ENCODE assay signal across 23 mouse cellular contexts in genomic region chr5:122679881-122680280, GRCm38 (mm10). TPM values are rescaled to one million over a fixed set of nuclear protein-coding genes. Genes with fewer than 3 reads are reported as not detected.
DNase-seq lines count a peak whose midpoint lies in the region; ATAC-seq and TF ChIP-seq lines count a peak whose summit lies in the region.
"Had no signal": no experiment of that assay in that cellular context is flagged by ENCODE, and none has a peak within 500 bp of the region (broad histone marks: within the 10 kb centered on the region; RNA-seq: fewer than 3 reads in every experiment).

No protein-coding gene starts in this region.

- no peaks in the 10 kb centered on the region for H3K9me3 ChIP-seq in intestine, embryonic 16.5 days (ENCODE audit: control insufficient read depth, low read length)
- H3K9me3 ChIP-seq in heart, embryonic 12.5 days (replicated peaks): no peaks in the 10 kb centered on the region
- H3K9me3 ChIP-seq: embryonic facial prominence, embryonic 10.5 days; forebrain, embryonic 15.5 days; kidney, embryonic 15.5 days; limb, embryonic 12.5 days; neural tube, embryonic 15.5 days had no signal

- TF ChIP-seq CTCF in cerebellum, adult 2 months (IDR thresholded peaks at IDR 0.05; ENCODE audit: borderline replicate concordance, insufficient read depth, low read depth, low read length): no peak

- no peak overlapping the region for H3K4me3 ChIP-seq in cerebellum, adult 2 months (replicated peaks; ENCODE audit: insufficient read depth, low read depth, low read length)
- no peak overlapping the region for H3K4me3 ChIP-seq in intestine, embryonic 16.5 days (ENCODE audit: low read length)
- no peak overlapping the region for H3K4me3 ChIP-seq in heart, embryonic 12.5 days
- H3K4me3 ChIP-seq: embryonic facial prominence, embryonic 10.5 days; forebrain, embryonic 15.5 days; kidney, embryonic 15.5 days; limb, embryonic 12.5 days; neural tube, embryonic 15.5 days had no signal

- DNase-seq in cerebellum, adult 11 months: peak; percentile 62
- peak; percentile 63 to 88 for DNase-seq in cerebellum, adult 2 months
- DNase-seq in cerebellum, postnatal 25 days: peak; percentile 62 to 70
- peak; percentile 43 to 67 for DNase-seq in layer of hippocampus, postnatal 14 days (ENCODE audit: low spot score in 2 of 2)
- DNase-seq in neural tube, embryonic 10.5 days (ENCODE audit: extremely low spot score, low spot score): no peak
- DNase-seq: adrenal gland, postnatal 10 days; heart, postnatal 10 days; kidney, adult 11 months; kidney, postnatal 4 days; lung, postnatal 14 days; right cerebral cortex, adult 18-20 months; right cerebral cortex, postnatal 4 days; thymus, postnatal 25 days had no signal

- WGBS in cerebellum, adult 2 months: 11% methylated on average over 8 of the region's 8 CpGs
- 81% methylated on average over 8 of the region's 8 CpGs for WGBS in intestine, embryonic 16.5 days
- 74% methylated on average over 8 of the region's 8 CpGs for WGBS in heart, embryonic 12.5 days

- H3K27ac ChIP-seq in cerebellum, adult 2 months (ENCODE audit: insufficient read depth, low read length): peak overlapping the region; percentile 58
- no peak overlapping the region for H3K27ac ChIP-seq in intestine, embryonic 16.5 days (ENCODE audit: low read length)
- no peak overlapping the region for H3K27ac ChIP-seq in heart, embryonic 12.5 days (ENCODE audit: poor library complexity, severe bottlenecking)
- H3K27ac ChIP-seq: embryonic facial prominence, embryonic 10.5 days; forebrain, embryonic 15.5 days; kidney, embryonic 15.5 days; limb, embryonic 12.5 days; neural tube, embryonic 15.5 days had no signal

- no peaks in the 10 kb centered on the region for H3K27me3 ChIP-seq in cerebellum, adult 2 months (ENCODE audit: control insufficient read depth, insufficient read depth, low read length)
- H3K27me3 ChIP-seq in intestine, embryonic 16.5 days (replicated peaks; ENCODE audit: control insufficient read depth, insufficient read depth, low read length): no peaks in the 10 kb centered on the region
- no peaks in the 10 kb centered on the region for H3K27me3 ChIP-seq in heart, embryonic 12.5 days (replicated peaks)
- H3K27me3 ChIP-seq: forebrain, embryonic 15.5 days; kidney, embryonic 15.5 days; limb, embryonic 12.5 days; neural tube, embryonic 15.5 days had no signal

- no peak overlapping the region for H3K9ac ChIP-seq in intestine, embryonic 16.5 days (ENCODE audit: low read depth, low read length)
- H3K9ac ChIP-seq in heart, embryonic 12.5 days: no peak overlapping the region
- H3K9ac ChIP-seq: forebrain, embryonic 15.5 days; kidney, embryonic 15.5 days; limb, embryonic 12.5 days; neural tube, embryonic 15.5 days had no signal

- no peak for TF ChIP-seq POLR2A in cerebellum, adult 2 months (IDR thresholded peaks at IDR 0.05; ENCODE audit: borderline replicate concordance, insufficient read depth, low read length)

- H3K4me1 ChIP-seq in cerebellum, adult 2 months (ENCODE audit: control insufficient read depth, insufficient read depth, low read length): peaks cover 6% of the 10 kb centered on the region
- no peaks in the 10 kb centered on the region for H3K4me1 ChIP-seq in intestine, embryonic 16.5 days (ENCODE audit: control insufficient read depth, insufficient read depth, low read length)
- H3K4me1 ChIP-seq in heart, embryonic 12.5 days (replicated peaks): no peaks in the 10 kb centered on the region
- H3K4me1 ChIP-seq: embryonic facial prominence, embryonic 10.5 days; forebrain, embryonic 15.5 days; kidney, embryonic 15.5 days; limb, embryonic 12.5 days; neural tube, embryonic 15.5 days had no signal

- H3K4me2 ChIP-seq in intestine, embryonic 16.5 days (ENCODE audit: low read depth, low read length): no peak overlapping the region
- no peak overlapping the region for H3K4me2 ChIP-seq in heart, embryonic 12.5 days
- H3K4me2 ChIP-seq: forebrain, embryonic 15.5 days; kidney, embryonic 15.5 days; limb, embryonic 12.5 days; liver, embryonic 11.5 days; midbrain, embryonic 11.5 days; neural tube, embryonic 15.5 days had no signal

- no peaks in the 10 kb centered on the region for H3K36me3 ChIP-seq in intestine, embryonic 16.5 days (ENCODE audit: control insufficient read depth, insufficient read depth, low read length)
- H3K36me3 ChIP-seq in heart, embryonic 12.5 days: no peaks in the 10 kb centered on the region
- H3K36me3 ChIP-seq: embryonic facial prominence, embryonic 10.5 days; forebrain, embryonic 15.5 days; kidney, embryonic 15.5 days; limb, embryonic 12.5 days; neural tube, embryonic 15.5 days had no signal

- no peak for ATAC-seq in intestine, embryonic 16.5 days
- no peak for ATAC-seq in heart, embryonic 12.5 days (ENCODE audit: insufficient number of reproducible peaks, low FRiP score)
- ATAC-seq: activated CD4-positive, CD25-positive, alpha-beta regulatory T cell, adult 4 months; forebrain, embryonic 15.5 days had no signal

RNA-seq across cellular contexts. Expression of gene P2rx4, which starts 27.5 kb away (rescaled TPM):
- polyA plus RNA-seq in cerebellum, adult 2 months (2012; rRNA removed): 42.0 and 48.3 TPM in 2 replicates
- total RNA-seq in layer of hippocampus, postnatal 14 days (2021): 10 to 100 TPM; 11.0 to 11.4 TPM
- 59.6 and 62.6 TPM in 2 replicates for polyA plus RNA-seq in intestine, embryonic 16.5 days (2015; fragmentation: Nextera tagmentation; extraction: Ambion mirVana)
- 15.6 and 17.5 TPM in 2 replicates for polyA plus RNA-seq in heart, embryonic 12.5 days (2016; fragmentation: Nextera tagmentation; extraction: Ambion mirVana)

RNA-seq across cellular contexts. Expression of gene P2rx7, which starts 36.2 kb away (rescaled TPM):
- polyA plus RNA-seq in cerebellum, adult 2 months (2012; rRNA removed): 13.5 and 16.8 TPM in 2 replicates
- total RNA-seq in layer of hippocampus, postnatal 14 days (2021): 1 to 10 TPM; 7.8 TPM
- polyA plus RNA-seq in intestine, embryonic 16.5 days (2015; fragmentation: Nextera tagmentation; extraction: Ambion mirVana): 2.1 and 2.9 TPM in 2 replicates
- 0.76 and 0.91 TPM in 2 replicates for polyA plus RNA-seq in heart, embryonic 12.5 days (2016; fragmentation: Nextera tagmentation; extraction: Ambion mirVana)
